Mouse (Mus musculus): ENCODE results near the gene Fbxo22. TPM values are rescaled to one million over a fixed set of nuclear protein-coding genes. Genes with fewer than 3 reads are reported as not detected.

Gene Fbxo22
- total and polyA plus RNA-seq, 3 experiments = 25.7 to 28.4 TPM; not detected in 1

GRCm38 (mm10) chr9:55216078-55216477 is 7.4 kb downstream of the Fbxo22 start:
- Histone ChIP-seq H3K27ac (ENCODE audit: control insufficient read depth, low read depth, low read length) (no peak overlapping the region), H3K79me2 (ENCODE audit: control insufficient read depth, insufficient read depth, low read length, poor library complexity) (no peaks in the 10 kb centered on the region), H3K27me3 (ENCODE audit: control insufficient read depth in 1 of 2, insufficient read depth in 2 of 2, low read length in 2 of 2) (no peaks in the 10 kb centered on the region), H3K9me3 (replicated peaks; ENCODE audit: insufficient read depth, low read length) (no peaks in the 10 kb centered on the region), H3K9ac (ENCODE audit: control insufficient read depth, low read depth, low read length, poor library complexity, severe bottlenecking) (no peak overlapping the region), H3K36me3 (ENCODE audit: control insufficient read depth in 1 of 2, insufficient read depth in 2 of 2, low read length in 2 of 2) (peaks cover 1 to 25% of the 10 kb centered on the region in 2 experiments; a peak in 3 of 4 replicates), H3K4me1 (ENCODE audit: control insufficient read depth in 1 of 2, insufficient read depth in 2 of 2, low read length in 2 of 2) (peaks cover 0 to 3% of the 10 kb centered on the region in 2 experiments; a peak in 1 of 4 replicates), H3K4me3 (ENCODE audit: control insufficient read depth in 1 of 2, insufficient read depth in 1 of 2, low read depth in 2 of 2, low read length in 2 of 2) (no peak overlapping the region)
- TF ChIP-seq NRF1 (IDR thresholded peaks at IDR 0.05; ENCODE audit: insufficient read depth, low read depth, low read length, poor library complexity, severe bottlenecking) = no peak
- no peak for TF ChIP-seq MAFK (IDR thresholded peaks at IDR 0.05; ENCODE audit: borderline replicate concordance, low read depth, low read length)
- no peak for TF ChIP-seq JUND (IDR thresholded peaks at IDR 0.05; ENCODE audit: low read depth, low read length)
- no peak for TF ChIP-seq USF1 (IDR thresholded peaks at IDR 0.05; ENCODE audit: low read depth, low read length)
- TF ChIP-seq RAD21 (IDR thresholded peaks at IDR 0.05; ENCODE audit: low read depth, low read length) = no peak
- no peak for DNase-seq (ENCODE audit: low read depth, low spot score)

GRCm38 (mm10) chr9:55217381-55217780 is 8.7 kb downstream of the Fbxo22 start:
- no peaks in the 10 kb centered on the region for H3K79me2 ChIP-seq (ENCODE audit: control insufficient read depth, insufficient read depth, low read length, poor library complexity)
- H3K9me3 ChIP-seq (replicated peaks; ENCODE audit: insufficient read depth, low read length) = no peaks in the 10 kb centered on the region
- no peak for TF ChIP-seq BHLHE40 (IDR thresholded peaks at IDR 0.05; ENCODE audit: borderline replicate concordance, low read depth, low read length)
- TF ChIP-seq CTCF (IDR thresholded peaks at IDR 0.05 in 2 of 3, conservative IDR thresholded peaks at IDR 0.05 in 1 of 3; ENCODE audit: control insufficient read depth in 1 of 3, insufficient read depth in 1 of 3, low read depth in 2 of 3, low read length in 3 of 3, poor library complexity in 1 of 3, severe bottlenecking in 1 of 3) = no peak
- TF ChIP-seq POLR2A (IDR thresholded peaks at IDR 0.05; ENCODE audit: control insufficient read depth in 1 of 2, insufficient read depth in 1 of 2, low read depth in 1 of 2, low read length in 2 of 2, poor library complexity in 1 of 2) = no peak
- TF ChIP-seq USF2 (IDR thresholded peaks at IDR 0.05; ENCODE audit: borderline replicate concordance in 1 of 2, insufficient read depth in 1 of 2, low read depth in 1 of 2, low read length in 2 of 2) = no peak
- no peak for TF ChIP-seq MEF2A (IDR thresholded peaks at IDR 0.05; ENCODE audit: extremely low read depth, insufficient replicate concordance, low read depth, low read length, poor library complexity, severe bottlenecking)
- TF ChIP-seq ELF1 (IDR thresholded peaks at IDR 0.05; ENCODE audit: low read depth, low read length) = no peak
- TF ChIP-seq SIN3A (IDR thresholded peaks at IDR 0.05; ENCODE audit: low read length) = no peak
- no peak for TF ChIP-seq ZC3H11A (IDR thresholded peaks at IDR 0.05; ENCODE audit: low read depth, low read length)
- TF ChIP-seq KAT2A (conservative IDR thresholded peaks at IDR 0.05; ENCODE audit: low read depth, low read length) = no peak
- TF ChIP-seq CHD1 (IDR thresholded peaks at IDR 0.05; ENCODE audit: low read depth, low read length) = no peak
- TF ChIP-seq POLR2AphosphoS5 (IDR thresholded peaks at IDR 0.05; ENCODE audit: borderline replicate concordance, low read depth, low read length) = no peak
- no peak for TF ChIP-seq HCFC1 (IDR thresholded peaks at IDR 0.05; ENCODE audit: low read depth, low read length)
- TF ChIP-seq RAD21 (IDR thresholded peaks at IDR 0.05; ENCODE audit: low read depth, low read length) = no peak
- no peak for TF ChIP-seq MAFK (IDR thresholded peaks at IDR 0.05; ENCODE audit: borderline replicate concordance, low read depth, low read length)
- H3K36me3 ChIP-seq (ENCODE audit: control insufficient read depth in 1 of 2, insufficient read depth in 2 of 2, low read length in 2 of 2) = peaks cover 0 to 25% of the 10 kb centered on the region in 2 experiments; a peak in 2 of 4 replicates
- H3K27ac ChIP-seq (ENCODE audit: control insufficient read depth, low read depth, low read length) = no peak overlapping the region
- H3K4me3 ChIP-seq (ENCODE audit: control insufficient read depth in 1 of 2, insufficient read depth in 1 of 2, low read depth in 2 of 2, low read length in 2 of 2) = no peak overlapping the region
- H3K27me3 ChIP-seq (ENCODE audit: control insufficient read depth in 1 of 2, insufficient read depth in 2 of 2, low read length in 2 of 2) = no peaks in the 10 kb centered on the region
- H3K4me1 ChIP-seq (ENCODE audit: control insufficient read depth in 1 of 2, insufficient read depth in 2 of 2, low read length in 2 of 2) = no peaks in the 10 kb centered on the region
- no peak overlapping the region for H3K9ac ChIP-seq (ENCODE audit: control insufficient read depth, low read depth, low read length, poor library complexity, severe bottlenecking)
- DNase-seq (ENCODE audit: low read depth, low spot score) = no peak

All from MEL (cell line).